Mouse (Mus musculus) left cerebral cortex, adult 8-10 months (tissue): ENCODE measurements at regions not wholly inside any gene's neighbourhood (a gene's known extent, or its start where the extent isn't known, plus 50 kb on each side); places are given as distances from the start of the nearest gene placed in this dataset.

Experiments
- DNase-seq, 2 experiments: peaks; one replicate each; pipeline ENCODE4 v3.0.0; 2022; ENCODE audit warnings: low spot score in 2 of 2

- no peak for DNase-seq
These were observed 216.0 kb upstream of the Fut9 start for GRCm38 (mm10) chr4:26016071-26016470.

- no peak for DNase-seq
These were observed 200.3 kb upstream of the Fut9 start for GRCm38 (mm10) chr4:26000364-26000763.

GRCm38 (mm10) chr4:25998561-25998960 is 198.5 kb upstream of the Fut9 start:
- no peak for DNase-seq

- DNase-seq = peak in 1 of 2 experiments; percentile 16
These were observed 155.8 kb upstream of the Fut9 start for GRCm38 (mm10) chr4:25955696-25956348.

- DNase-seq = no peak
These were observed 132.5 kb upstream of the Fut9 start for GRCm38 (mm10) chr4:25932546-25932945.

GRCm38 (mm10) chr4:25895381-25895980 is 95.4 kb upstream of the Fut9 start:
- DNase-seq = no peak

- no peak for DNase-seq
These were observed 92.0 kb upstream of the Fut9 start for GRCm38 (mm10) chr4:25891888-25892661.
